Mouse (Mus musculus) E14TG2a.4 (cell line): Measurements from ENCODE around the gene Gm7356.
"Not testable (repeated sequence)": the region's sequence is repeated elsewhere in the genome, so short reads cannot be mapped to it uniquely, and the experiment has no call there.

Source experiments
- H3K27me3 ChIP-seq: 2 replicates; pipeline ENCODE4 v1.6.1; 2014; ENCODE audit warnings: low read length, control low read depth; ENCODE audit not compliant: insufficient read depth
- H3K36me3 ChIP-seq: 2 replicates; pipeline ENCODE4 v1.6.1; 2014; ENCODE audit warnings: low read length, control low read depth; ENCODE audit not compliant: insufficient read depth
- H3K4me1 ChIP-seq: replicated peaks from 2 replicates; pipeline ENCODE4 v1.6.1; 2014; ENCODE audit warnings: low read depth, low read length, control low read depth
- H3K4me3 ChIP-seq: replicated peaks from 2 replicates; pipeline ENCODE4 v1.5.1; 2014; ENCODE audit warnings: mild to moderate bottlenecking, low read length
- H3K9me3 ChIP-seq: 2 replicates; pipeline ENCODE4 v1.6.1; 2014; ENCODE audit warnings: low read length, control low read depth
- CTCF ChIP-seq: conservative IDR thresholded peaks from 2 replicates; pipeline ENCODE4 v1.5.1; 2014; ENCODE audit warnings: low read length
- NANOG ChIP-seq: IDR thresholded peaks from 2 replicates; pipeline ENCODE4 v1.6.1; 2014; ENCODE audit warnings: borderline replicate concordance, low read length, mixed read lengths
- POU5F1 ChIP-seq: IDR thresholded peaks from 2 replicates; pipeline ENCODE4 v1.6.1; 2014; ENCODE audit warnings: low read length, borderline replicate concordance

Gm7356 gene

DNA sequence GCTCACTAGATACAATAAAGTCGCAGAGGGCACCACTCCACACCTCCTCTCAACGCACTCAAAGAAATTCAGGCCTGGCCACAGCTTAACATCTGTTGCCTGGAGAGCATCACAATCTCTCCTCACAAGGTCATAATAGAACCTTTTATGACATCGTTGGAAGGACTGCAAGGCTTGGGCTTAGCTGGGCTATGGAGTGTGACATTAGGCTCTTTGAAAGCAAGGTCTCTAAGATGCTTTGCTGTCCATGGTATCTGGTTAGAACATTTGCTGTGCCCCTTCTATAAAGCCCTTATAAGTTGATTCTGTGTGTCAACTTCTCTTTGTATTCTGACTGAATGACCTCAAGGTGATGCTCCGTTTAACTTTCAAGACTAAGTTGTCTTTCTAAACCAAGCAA is at the start of gene Gm7356:
Gene Gm7356 (minus strand): TSS at position 101 of the 400 bp plus-strand sequence.
- H3K4me3 ChIP-seq, H3K36me3 ChIP-seq, H3K4me1 ChIP-seq, H3K9me3 ChIP-seq, H3K27me3 ChIP-seq: not testable (repeated sequence)

DNA sequence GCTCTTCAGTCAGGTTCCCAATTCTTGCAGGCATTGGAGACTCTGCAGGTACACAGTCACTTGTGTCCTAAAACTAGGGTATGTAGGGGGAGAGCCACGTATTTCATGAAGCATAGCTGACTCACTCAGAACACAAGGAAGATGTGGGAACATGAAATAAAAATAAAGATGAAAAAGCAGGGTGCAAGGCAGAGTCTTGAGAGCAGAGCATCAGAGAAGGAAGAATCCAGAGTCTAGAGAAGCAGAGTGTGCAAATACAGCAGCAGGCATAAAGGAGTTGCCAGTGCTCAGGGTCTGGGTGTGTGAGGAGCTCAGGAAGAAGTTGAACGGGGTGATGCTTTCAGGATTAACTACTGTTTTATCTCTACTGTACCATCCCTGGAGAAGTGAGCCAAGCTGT is 38.4 kb upstream of the Gm7356 start:
- H3K9me3 ChIP-seq, H3K36me3 ChIP-seq, H3K4me1 ChIP-seq, H3K27me3 ChIP-seq, H3K4me3 ChIP-seq: not testable (repeated sequence)

DNA sequence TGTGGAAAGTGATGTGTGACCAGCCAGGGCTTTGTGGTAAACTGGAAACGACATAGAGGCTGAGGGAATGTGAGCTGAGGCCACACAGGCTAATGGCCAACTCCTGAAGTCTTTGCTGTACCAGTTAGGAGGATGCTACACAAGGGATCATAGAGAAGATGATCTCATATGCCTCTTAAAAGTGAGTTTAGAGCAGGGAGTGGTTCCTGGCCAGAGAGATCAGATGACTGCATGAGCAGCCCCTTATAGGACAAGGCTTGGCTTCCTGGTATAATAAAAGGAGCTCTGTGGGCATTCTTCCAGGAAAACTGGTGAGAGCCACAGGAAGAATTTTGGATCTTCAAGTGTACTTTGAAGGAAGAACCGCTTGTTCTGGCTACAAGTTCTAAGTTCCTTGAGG is 33.5 kb upstream of the Gm7356 start:
- H3K36me3 ChIP-seq, H3K4me3 ChIP-seq, H3K4me1 ChIP-seq, H3K27me3 ChIP-seq, H3K9me3 ChIP-seq: not testable (repeated sequence)

DNA sequence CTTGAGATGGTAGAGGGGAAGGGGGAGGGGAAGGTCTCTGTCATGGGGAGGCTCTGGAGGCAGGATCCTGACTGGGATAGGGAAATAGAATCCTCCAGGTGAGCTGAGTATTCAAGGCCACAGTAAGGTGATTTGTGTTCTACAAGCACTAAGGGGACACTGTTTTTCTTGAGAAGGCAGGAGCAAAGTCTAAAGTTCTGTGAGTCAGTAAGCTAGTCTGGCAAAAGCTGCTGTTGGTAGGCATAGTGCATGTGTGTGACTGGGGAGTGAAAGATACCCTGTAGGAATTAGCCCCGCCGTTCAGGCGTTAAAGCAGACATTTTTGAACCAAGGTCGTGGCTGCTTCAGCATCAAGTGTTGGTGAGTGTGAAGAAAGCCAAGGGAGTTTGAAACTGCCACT is 32.6 kb upstream of the Gm7356 start:
- H3K36me3 ChIP-seq, H3K4me1 ChIP-seq, H3K4me3 ChIP-seq, H3K27me3 ChIP-seq, H3K9me3 ChIP-seq: not testable (repeated sequence)

DNA sequence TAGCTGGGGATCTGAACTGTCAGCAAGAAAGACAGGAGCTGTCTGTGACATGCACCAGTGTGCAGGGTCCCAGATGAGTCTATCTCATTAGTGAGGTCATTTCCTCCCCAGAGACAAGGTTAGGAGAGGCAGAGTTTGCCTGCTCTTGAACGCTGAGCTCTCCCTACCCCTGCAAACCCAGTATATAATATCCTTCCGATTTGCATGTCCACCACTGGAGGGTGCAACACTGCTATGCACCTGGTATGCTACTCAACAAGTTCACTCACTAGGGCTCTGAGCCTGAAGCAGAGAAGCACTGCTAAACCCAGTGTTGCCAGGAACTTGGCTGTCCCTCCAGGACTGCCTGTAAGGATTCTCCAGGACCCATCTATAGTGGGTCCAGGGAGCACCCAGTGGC is 10.1 kb downstream of the Gm7356 start:
- H3K9me3 ChIP-seq, H3K4me1 ChIP-seq, H3K27me3 ChIP-seq, H3K4me3 ChIP-seq, H3K36me3 ChIP-seq: not testable (repeated sequence)

DNA sequence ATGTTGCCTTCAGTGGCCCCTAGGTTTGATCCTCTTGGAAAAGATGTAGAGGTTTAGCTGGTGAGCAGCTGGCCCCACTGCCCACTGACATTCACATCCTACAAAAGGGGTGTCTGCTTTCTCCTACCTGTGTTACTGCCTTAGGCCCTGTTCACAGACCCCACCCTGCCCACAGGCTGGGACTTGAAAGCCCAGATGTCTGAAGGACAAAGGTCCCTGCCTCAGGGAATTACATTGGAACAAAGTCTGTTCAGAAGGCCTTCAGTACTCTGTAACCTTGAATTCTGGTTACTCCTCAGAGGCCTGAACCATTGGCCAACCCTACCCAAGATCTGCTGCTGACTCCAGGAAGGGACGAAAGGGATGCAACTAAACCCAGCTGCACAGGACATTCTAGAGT is 15.8 kb downstream of the Gm7356 start:
- TF ChIP-seq CTCF (no peak), POU5F1 (no peak), NANOG (no peak)
- no peaks in the 10 kb centered on the region for H3K9me3 ChIP-seq
- no peak overlapping the region for H3K4me3 ChIP-seq
- H3K36me3 ChIP-seq: no peaks in the 10 kb centered on the region
- no peaks in the 10 kb centered on the region for H3K4me1 ChIP-seq
- no peaks in the 10 kb centered on the region for H3K27me3 ChIP-seq

DNA sequence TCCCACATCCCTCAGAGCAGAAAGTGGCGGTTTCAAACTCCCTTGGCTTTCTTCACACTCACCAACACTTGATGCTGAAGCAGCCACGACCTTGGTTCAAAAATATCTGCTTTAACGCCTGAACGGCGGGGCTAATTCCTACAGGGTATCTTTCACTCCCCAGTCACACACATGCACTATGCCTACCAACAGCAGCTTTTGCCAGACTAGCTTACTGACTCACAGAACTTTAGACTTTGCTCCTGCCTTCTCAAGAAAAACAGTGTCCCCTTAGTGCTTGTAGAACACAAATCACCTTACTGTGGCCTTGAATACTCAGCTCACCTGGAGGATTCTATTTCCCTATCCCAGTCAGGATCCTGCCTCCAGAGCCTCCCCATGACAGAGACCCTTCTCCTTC is 32.7 kb downstream of the Gm7356 start:
- not testable (repeated sequence) for H3K27me3 ChIP-seq, H3K9me3 ChIP-seq, H3K4me1 ChIP-seq, H3K36me3 ChIP-seq, H3K4me3 ChIP-seq

DNA sequence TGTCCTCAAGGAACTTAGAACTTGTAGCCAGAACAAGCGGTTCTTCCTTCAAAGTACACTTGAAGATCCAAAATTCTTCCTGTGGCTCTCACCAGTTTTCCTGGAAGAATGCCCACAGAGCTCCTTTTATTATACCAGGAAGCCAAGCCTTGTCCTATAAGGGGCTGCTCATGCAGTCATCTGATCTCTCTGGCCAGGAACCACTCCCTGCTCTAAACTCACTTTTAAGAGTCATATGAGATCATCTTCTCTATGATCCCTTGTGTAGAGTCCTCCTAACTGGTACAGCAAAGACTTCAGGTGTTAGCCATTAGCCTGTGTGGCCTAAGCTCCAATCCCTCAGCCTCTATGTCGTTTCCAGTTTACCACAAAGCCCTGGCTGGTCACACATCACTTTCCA is 33.6 kb downstream of the Gm7356 start:
- not testable (repeated sequence) for H3K36me3 ChIP-seq, H3K4me3 ChIP-seq, H3K27me3 ChIP-seq, H3K4me1 ChIP-seq, H3K9me3 ChIP-seq

DNA sequence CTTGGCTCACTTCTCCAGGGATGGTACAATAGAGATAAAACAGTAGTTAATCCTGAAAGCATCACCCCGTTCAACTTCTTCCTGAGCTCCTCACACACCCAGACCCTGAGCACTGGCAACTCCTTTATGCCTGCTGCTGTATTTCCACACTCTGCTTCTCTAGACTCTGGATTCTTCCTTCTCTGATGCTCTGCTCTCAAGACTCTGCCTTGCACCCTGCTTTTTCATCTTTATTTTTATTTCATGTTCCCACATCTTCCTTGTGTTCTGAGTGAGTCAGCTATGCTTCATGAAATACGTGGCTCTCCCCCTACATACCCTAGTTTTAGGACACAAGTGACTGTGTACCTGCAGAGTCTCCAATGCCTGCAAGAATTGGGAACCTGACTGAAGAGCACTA is 38.5 kb downstream of the Gm7356 start:
- H3K36me3 ChIP-seq, H3K9me3 ChIP-seq, H3K4me3 ChIP-seq, H3K27me3 ChIP-seq, H3K4me1 ChIP-seq: not testable (repeated sequence)

DNA sequence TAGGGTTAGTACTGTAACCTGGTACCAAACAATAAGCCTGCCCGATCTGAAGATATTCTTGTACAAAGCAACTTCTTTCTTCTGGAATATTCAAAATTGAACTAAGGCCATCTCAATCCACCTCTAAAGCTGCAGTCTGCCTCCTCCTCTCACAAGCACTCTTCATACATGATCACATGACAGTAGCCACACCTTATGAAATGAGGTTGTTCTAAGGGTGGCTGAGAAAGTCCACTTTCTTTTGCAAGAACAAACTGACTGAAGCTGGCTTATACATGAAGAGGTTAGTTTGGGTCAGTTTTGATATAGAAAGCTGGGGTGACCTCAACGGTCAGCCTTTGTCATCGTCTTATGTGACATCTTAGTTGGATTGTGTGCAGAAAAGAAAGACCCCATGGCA is 41.3 kb downstream of the Gm7356 start:
- H3K27me3 ChIP-seq, H3K4me1 ChIP-seq, H3K4me3 ChIP-seq, H3K9me3 ChIP-seq, H3K36me3 ChIP-seq: not testable (repeated sequence)

DNA sequence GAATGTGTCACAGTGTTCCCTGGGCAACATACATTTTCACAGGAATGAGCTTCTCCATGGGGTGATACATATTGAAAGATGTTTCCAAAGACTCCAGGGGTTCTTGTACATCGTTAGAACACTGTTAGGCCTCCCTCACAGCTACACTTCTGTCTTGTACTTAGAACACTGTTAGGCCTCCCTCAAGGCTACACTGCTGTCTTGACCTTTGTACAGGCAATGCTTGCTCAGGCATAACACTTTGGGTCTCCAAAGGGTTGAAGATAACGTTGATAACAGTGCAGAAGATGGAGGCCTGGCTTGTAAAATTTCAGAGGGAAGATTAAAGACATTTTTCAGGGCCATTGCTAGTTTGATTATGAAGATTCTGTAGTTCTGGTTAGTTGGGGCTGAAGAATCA is 45.4 kb downstream of the Gm7356 start:
- not testable (repeated sequence) for H3K36me3 ChIP-seq, H3K4me3 ChIP-seq, H3K27me3 ChIP-seq, H3K9me3 ChIP-seq, H3K4me1 ChIP-seq

DNA sequence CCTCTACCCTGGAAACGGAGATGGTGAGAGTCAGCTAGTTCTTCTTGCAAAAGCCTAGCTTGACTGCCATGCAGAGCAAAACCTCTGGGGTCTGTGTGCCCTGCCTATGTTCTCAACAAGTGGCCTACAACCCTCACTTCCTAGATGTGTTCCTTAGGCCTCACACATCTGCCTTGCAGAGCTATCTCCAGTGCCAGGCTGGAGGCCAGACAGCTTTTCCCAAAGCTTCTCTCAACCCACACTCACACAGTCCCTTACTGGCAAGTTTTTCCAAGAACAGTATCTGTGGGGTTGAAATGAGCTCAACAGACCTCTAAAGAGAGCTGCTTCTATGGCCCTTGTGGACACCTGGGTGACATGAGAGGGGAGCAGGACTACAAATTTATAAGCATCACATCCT is 51.9 kb downstream of the Gm7356 start:
- H3K27me3 ChIP-seq, H3K36me3 ChIP-seq, H3K9me3 ChIP-seq, H3K4me1 ChIP-seq, H3K4me3 ChIP-seq: not testable (repeated sequence)
